Mouse (Mus musculus) frontal cortex, postnatal 10 days (tissue): ENCODE measurements at regions not wholly inside any gene's neighbourhood (a gene's known extent, or its start where the extent isn't known, plus 50 kb on each side); places are given as distances from the start of the nearest gene placed in this dataset.

Experiments used
- DNase-seq, 2 experiments: peaks; one replicate each; pipeline ENCODE4 v3.0.0; 2022; ENCODE audit warnings: low spot score in 2 of 2, mixed read lengths in 1 of 2

- DNase-seq: no peak
These were observed 195.2 kb downstream of the Icos start for GRCm38 (mm10) chr1:61172946-61173345.

GRCm38 (mm10) chr1:61175239-61175638 is 197.5 kb downstream of the Icos start:
- DNase-seq: no peak

- DNase-seq: no peak
These were observed 201.7 kb downstream of the Icos start for GRCm38 (mm10) chr1:61179461-61179860.

- DNase-seq: peak; percentile 71 to 90
These were observed 203.5 kb downstream of the Icos start for GRCm38 (mm10) chr1:61181099-61181821.

- no peak for DNase-seq
These were observed 209.8 kb downstream of the Icos start for GRCm38 (mm10) chr1:61187381-61188100.

GRCm38 (mm10) chr1:61190921-61191320 is 213.2 kb downstream of the Icos start:
- no peak for DNase-seq

- no peak for DNase-seq
These were observed 220.9 kb downstream of the Icos start for GRCm38 (mm10) chr1:61198549-61199062.

GRCm38 (mm10) chr1:61201006-61201405 is 223.3 kb downstream of the Icos start:
- no peak for DNase-seq

GRCm38 (mm10) chr1:61202079-61202478 is 224.4 kb downstream of the Icos start:
- no peak for DNase-seq

- no peak for DNase-seq
These were observed 225.4 kb downstream of the Icos start for GRCm38 (mm10) chr1:61203170-61203569.

- DNase-seq: no peak
These were observed 225.9 kb downstream of the Icos start for GRCm38 (mm10) chr1:61203612-61204011.

- DNase-seq: no peak
These were observed 227.4 kb downstream of the Icos start for GRCm38 (mm10) chr1:61205137-61205536.

GRCm38 (mm10) chr1:61206861-61207380 is 229.2 kb downstream of the Icos start:
- no peak for DNase-seq

- no peak for DNase-seq
These were observed 230.7 kb downstream of the Icos start for GRCm38 (mm10) chr1:61208386-61208785.

GRCm38 (mm10) chr1:61221131-61221530 is 243.4 kb downstream of the Icos start:
- DNase-seq: no peak

- DNase-seq: no peak
These were observed 251.2 kb downstream of the Icos start for GRCm38 (mm10) chr1:61228942-61229341.

- DNase-seq: no peak
These were observed 255.3 kb downstream of the Icos start for GRCm38 (mm10) chr1:61233001-61233400.

- no peak for DNase-seq
These were observed 256.0 kb downstream of the Icos start for GRCm38 (mm10) chr1:61233476-61234297.

GRCm38 (mm10) chr1:61234298-61234682 is 256.6 kb downstream of the Icos start:
- DNase-seq: no peak

GRCm38 (mm10) chr1:61236511-61236910 is 258.8 kb downstream of the Icos start:
- no peak for DNase-seq

- DNase-seq: no peak
These were observed 260.9 kb downstream of the Icos start for GRCm38 (mm10) chr1:61238668-61239067.

GRCm38 (mm10) chr1:61257561-61257960 is 279.8 kb downstream of the Icos start:
- DNase-seq: no peak
